Mouse (Mus musculus) intestine, postnatal 0 days (tissue): ENCODE results near the gene Vmn2r83. TPM values are rescaled to one million over a fixed set of nuclear protein-coding genes. Genes with fewer than 3 reads are reported as not detected.
"Not testable (repeated sequence)": the region's sequence is repeated elsewhere in the genome, so short reads cannot be mapped to it uniquely, and the experiment has no call there.

ENCODE experiments used
- ATAC-seq: fragments of 200-750 bp; cut with Nextera tagmentation; 2 replicates; pipeline ENCODE4 v1.8.0; 2017; ENCODE audit warnings: mild to moderate bottlenecking, moderate TSS enrichment, moderate library complexity
- H3K27ac ChIP-seq: fragments of 300-500 bp; sonication (generic); 2 replicates; pipeline ENCODE4 v1.5.1; 2014; ENCODE audit warnings: mild to moderate bottlenecking, low read depth, low read length, moderate library complexity
- H3K27me3 ChIP-seq: fragments of 300-500 bp; sonication (generic); replicated peaks from 2 replicates; pipeline ENCODE4 v1.6.1; 2014; ENCODE audit warnings: low read length, mixed read lengths; ENCODE audit not compliant: control insufficient read depth, insufficient read depth
- H3K36me3 ChIP-seq: fragments of 300-500 bp; sonication (generic); 2 replicates; pipeline ENCODE4 v1.6.1; 2014; ENCODE audit warnings: mild to moderate bottlenecking, moderate library complexity; ENCODE audit not compliant: control insufficient read depth, insufficient read depth
- H3K4me1 ChIP-seq: fragments of 300-500 bp; sonication (generic); replicated peaks from 2 replicates; pipeline ENCODE4 v1.6.1; 2014; ENCODE audit warnings: antibody characterized with exemption, low read length, mixed read lengths; ENCODE audit not compliant: control insufficient read depth, insufficient read depth
- H3K4me2 ChIP-seq: fragments of 300-500 bp; sonication (generic); replicated peaks from 2 replicates; pipeline ENCODE4 v1.6.1; 2014; ENCODE audit warnings: low read depth, mild to moderate bottlenecking, moderate library complexity
- H3K4me3 ChIP-seq: fragments of 300-500 bp; sonication (generic); 2 replicates; pipeline ENCODE4 v1.5.1; 2014; ENCODE audit warnings: low read depth, low read length
- H3K9ac ChIP-seq: fragments of 300-500 bp; sonication (generic); 2 replicates; pipeline ENCODE4 v1.6.1; 2014; ENCODE audit warnings: mild to moderate bottlenecking, low read depth, low read length
- H3K9me3 ChIP-seq: fragments of 300-500 bp; sonication (generic); 2 replicates; pipeline ENCODE4 v1.6.1; 2016; ENCODE audit warnings: mixed run types; ENCODE audit not compliant: control insufficient read depth
- CTCF ChIP-seq: sonication (generic); IDR thresholded peaks from 2 replicates; pipeline ENCODE4 v1.5.1; 2016; ENCODE audit warnings: low read depth, mild to moderate bottlenecking, control low read depth, antibody characterized with exemption, moderate library complexity
- WGBS: fragments of 180-500 bp; shearing (Covaris S2); extraction: QIAGEN DNeasy Blood & Tissue Kit; methylation state at CpG from one replicate; pipeline ENCODE4 v1.1.7; 2014; 5-methylcytosine and 5-hydroxymethylcytosine counted together
- polyA plus RNA-seq: library from polyadenylated mRNA; unstranded; fragments of >200 nt; fragmentation: Nextera tagmentation; extraction: Ambion mirVana; gene quantifications from 2 replicates; pipeline ENCODE4 v1.2.1, GENCODE M21; 2015

Gene Vmn2r83
- not detected in 2 replicates for polyA plus RNA-seq

GRCm38 (mm10) chr10:79468431-79468830 is at the start of gene Vmn2r83:
Gene Vmn2r83 (plus strand): TSS chr10:79468731.
- H3K9me3 ChIP-seq = no peaks in the 10 kb centered on the region
- no peak within 1 kb of the TSS for H3K9ac ChIP-seq
- no peak for ATAC-seq
- no peak for TF ChIP-seq CTCF
- no peak within 1 kb of the TSS for H3K27ac ChIP-seq
- no peaks in the 10 kb centered on the region for H3K36me3 ChIP-seq
- H3K4me3 ChIP-seq = no peak within 1 kb of the TSS
- H3K27me3 ChIP-seq = no peaks in the 10 kb centered on the region
- no peak within 1 kb of the TSS for H3K4me2 ChIP-seq
- no peaks in the 10 kb centered on the region for H3K4me1 ChIP-seq

DNA sequence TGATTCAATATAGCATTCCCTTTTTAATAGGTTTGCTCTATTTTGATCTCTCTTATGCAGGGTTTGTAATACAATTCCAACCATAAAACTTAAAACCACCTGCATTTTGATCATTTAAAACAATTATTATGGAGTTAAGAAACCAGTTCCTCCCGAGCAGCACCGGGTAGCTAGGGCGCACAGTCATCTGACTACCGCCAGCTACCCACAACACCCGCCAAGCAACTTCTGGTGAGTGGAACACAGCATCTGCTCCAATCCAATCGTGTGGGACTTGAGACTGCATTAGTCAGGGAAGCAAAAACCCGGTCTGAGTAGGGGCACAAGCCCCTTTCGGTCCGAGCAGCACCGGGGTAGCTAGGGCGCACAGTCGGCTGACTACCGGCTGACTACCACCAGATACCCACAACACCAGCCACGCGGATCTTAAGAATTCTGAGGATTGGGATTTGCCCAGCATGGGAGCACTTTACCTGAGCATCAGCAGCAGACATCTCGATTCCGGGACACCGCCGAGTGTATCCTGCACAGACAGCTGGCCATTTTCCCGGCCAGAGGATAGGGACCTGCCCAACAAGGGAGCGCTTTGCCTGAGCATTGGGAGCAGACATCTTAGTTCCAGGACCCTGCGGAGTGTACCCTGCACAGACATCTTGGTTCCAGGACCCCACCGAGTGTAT is 33.2 kb upstream of the Vmn2r83 start:
- not testable (repeated sequence) for H3K4me1 ChIP-seq, H3K27me3 ChIP-seq, H3K9ac ChIP-seq, H3K36me3 ChIP-seq, H3K27ac ChIP-seq, H3K4me3 ChIP-seq, H3K4me2 ChIP-seq, ATAC-seq, H3K9me3 ChIP-seq
- 85% methylated on average over 23 of the region's 23 CpGs for WGBS

GRCm38 (mm10) chr10:79495886-79496285 is 27.4 kb downstream of the Vmn2r83 start:
- 45% methylated on average over 3 of the region's 3 CpGs for whole genome bisulfite sequencing
- no peak for TF ChIP-seq CTCF
- no peaks in the 10 kb centered on the region for H3K27me3 ChIP-seq
- H3K9ac ChIP-seq = no peak overlapping the region
- no peak overlapping the region for H3K4me2 ChIP-seq
- no peak overlapping the region for H3K27ac ChIP-seq
- H3K4me1 ChIP-seq = no peaks in the 10 kb centered on the region
- H3K36me3 ChIP-seq = no peaks in the 10 kb centered on the region
- H3K9me3 ChIP-seq = no peaks in the 10 kb centered on the region
- H3K4me3 ChIP-seq = no peak overlapping the region
- ATAC-seq = no peak

DNA sequence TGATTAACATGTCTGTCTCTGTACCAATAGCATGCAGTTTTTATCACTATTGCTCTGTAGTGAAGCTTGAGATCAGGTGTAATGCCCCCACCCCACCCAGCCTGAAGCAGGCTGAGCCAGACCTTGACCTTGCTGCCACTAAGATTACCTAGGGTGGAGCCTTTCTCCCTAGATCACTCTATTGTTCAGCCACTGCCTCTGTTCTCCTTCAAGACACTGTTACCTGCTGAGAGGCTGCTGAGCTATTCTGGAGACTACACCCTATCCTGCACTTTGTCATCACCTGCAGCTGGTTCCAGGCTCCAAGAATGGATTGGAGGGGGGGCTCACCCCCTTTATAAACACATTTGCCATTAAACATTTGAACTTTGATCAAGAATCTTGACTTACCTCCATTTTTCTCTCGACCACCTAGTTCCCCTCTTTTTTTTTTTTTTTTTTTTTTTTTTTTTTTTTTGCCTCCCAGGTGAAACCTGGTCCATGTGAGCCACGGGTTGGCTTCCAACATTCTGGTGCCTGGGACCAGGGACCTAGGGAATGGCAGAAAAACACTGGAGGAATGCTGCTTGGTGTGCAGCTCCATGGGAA is 28.3 kb downstream of the Vmn2r83 start:
- Histone ChIP-seq H3K27ac (no peak overlapping the region), H3K27me3 (no peaks in the 10 kb centered on the region), H3K9ac (no peak overlapping the region), H3K36me3 (no peaks in the 10 kb centered on the region), H3K4me2 (no peak overlapping the region), H3K9me3 (no peaks in the 10 kb centered on the region), H3K4me1 (no peaks in the 10 kb centered on the region), H3K4me3 (no peak overlapping the region)
- TF ChIP-seq CTCF = no peak
- no peak for ATAC-seq
- 40% methylated on average over 2 of the region's 2 CpGs for WGBS

- Histone ChIP-seq H3K4me1 (0 out of 2 replicates have a peak, but pooled peaks cover 4% of the 10 kb centered on the region), H3K36me3 (no peaks in the 10 kb centered on the region; the same call in 1 of the 2 replicates), H3K4me2 (no peak overlapping the region), H3K9me3 (no peaks in the 10 kb centered on the region), H3K27ac (no peak overlapping the region), H3K9ac (no peak overlapping the region), H3K27me3 (no peaks in the 10 kb centered on the region), H3K4me3 (no peak overlapping the region)
- peak; percentile 88 for ATAC-seq
- peak; percentile 72 for TF ChIP-seq CTCF
- 39% methylated on average over 6 of the region's 6 CpGs for WGBS
Observed at GRCm38 (mm10) chr10:79502830-79503644, 34.5 kb downstream of the Vmn2r83 start.

- H3K27me3 ChIP-seq = no peaks in the 10 kb centered on the region
- ATAC-seq = no peak
- 0 out of 2 replicates have a peak, but pooled peaks cover 4% of the 10 kb centered on the region for H3K4me1 ChIP-seq
- no peak overlapping the region for H3K27ac ChIP-seq
- H3K9ac ChIP-seq = no peak overlapping the region
- H3K4me3 ChIP-seq = no peak overlapping the region
- no peaks in the 10 kb centered on the region for H3K9me3 ChIP-seq
- 56% methylated on average over 2 of the region's 2 CpGs for WGBS
- no peak for TF ChIP-seq CTCF
- no peak overlapping the region for H3K4me2 ChIP-seq
- H3K36me3 ChIP-seq = no peaks in the 10 kb centered on the region; the same call in 1 of the 2 replicates
Observed at GRCm38 (mm10) chr10:79506709-79507108, 38.2 kb downstream of the Vmn2r83 start.
